Mouse (Mus musculus) liver, embryonic 14.5 days (tissue): ENCODE results near the gene Apoe. TPM values are rescaled to one million over a fixed set of nuclear protein-coding genes. Genes with fewer than 3 reads are reported as not detected.

Source experiments
- ATAC-seq: fragments of 200-750 bp; cut with Nextera tagmentation; 2 replicates; pipeline ENCODE4 v1.8.0; 2017; ENCODE audit warnings: moderate number of reproducible peaks, mild to moderate bottlenecking, moderate library complexity; ENCODE audit not compliant: insufficient read depth
- DNase-seq, 3 experiments: peaks; one replicate each; pipeline ENCODE4 v3.0.0-alpha.2; 2012 to 2013; ENCODE audit warnings: low read depth in 3 of 3, low spot score in 3 of 3
- H3K27ac ChIP-seq: fragments of 300-500 bp; sonication (generic); 2 replicates; pipeline ENCODE4 v1.5.1; 2014; ENCODE audit warnings: moderate library complexity, mild to moderate bottlenecking, control low read depth, inconsistent platforms
- H3K27me3 ChIP-seq: fragments of 300-500 bp; sonication (generic); 2 replicates; pipeline ENCODE4 v1.6.1; 2014; ENCODE audit warnings: mild to moderate bottlenecking, low read length, moderate library complexity; ENCODE audit not compliant: control insufficient read depth, insufficient read depth
- H3K36me3 ChIP-seq: fragments of 300-500 bp; sonication (generic); replicated peaks from 2 replicates; pipeline ENCODE4 v1.6.1; 2014; ENCODE audit warnings: low read depth; ENCODE audit not compliant: control insufficient read depth, insufficient read depth
- H3K4me1 ChIP-seq, 2 experiments: fragments of 200-500 bp in 1 of 2; fragments of 300-500 bp in 1 of 2; sonication (generic) in 1 of 2; replicated peaks; 2 replicates each; pipeline ENCODE4 v1.6.1; 2012 to 2014; ENCODE audit warnings: antibody characterized with exemption in 1 of 2, inconsistent platforms in 1 of 2, low read length in 1 of 2; ENCODE audit not compliant: control insufficient read depth in 2 of 2, insufficient read depth in 2 of 2
- H3K4me2 ChIP-seq: fragments of 300-500 bp; sonication (generic); 2 replicates; pipeline ENCODE4 v1.6.1; 2014; ENCODE audit warnings: low read depth, mild to moderate bottlenecking, control low read depth, moderate library complexity
- H3K4me3 ChIP-seq, 2 experiments: fragments of 200-500 bp in 1 of 2; fragments of 300-500 bp in 1 of 2; sonication (generic) in 1 of 2; 2 replicates each; pipeline ENCODE4 v1.5.1; 2012 to 2014; ENCODE audit warnings: low read depth in 2 of 2, low read length in 2 of 2, mild to moderate bottlenecking in 2 of 2, control low read depth in 1 of 2, inconsistent platforms in 1 of 2, moderate library complexity in 1 of 2; ENCODE audit not compliant: insufficient read depth in 1 of 2
- H3K9ac ChIP-seq: fragments of 300-500 bp; sonication (generic); replicated peaks from 2 replicates; pipeline ENCODE4 v1.6.1; 2014; ENCODE audit warnings: mild to moderate bottlenecking, control low read depth, moderate library complexity
- H3K9me3 ChIP-seq: fragments of 300-500 bp; sonication (generic); 2 replicates; pipeline ENCODE4 v1.6.1; 2016; ENCODE audit warnings: low read length, mixed read lengths; ENCODE audit not compliant: control insufficient read depth
- CTCF ChIP-seq: IDR thresholded peaks from 2 replicates; pipeline ENCODE4 v1.5.1; 2016; ENCODE audit warnings: antibody characterized with exemption, low read depth, control low read depth
- EP300 ChIP-seq: IDR thresholded peaks from 2 replicates; pipeline ENCODE4 v1.6.1; 2016; ENCODE audit warnings: antibody characterized with exemption, low read depth
- WGBS: fragments of 180-500 bp; shearing (Covaris S2); extraction: QIAGEN DNeasy Blood & Tissue Kit; methylation state at CpG from one replicate; pipeline ENCODE4 v1.1.7; 2014; ENCODE audit not compliant: insufficient replicate concordance; 5-methylcytosine and 5-hydroxymethylcytosine counted together
- polyA plus RNA-seq, 2 experiments: library from polyadenylated mRNA; depleted of rRNA in 1 of 2; stranded (reverse) in 1 of 2; unstranded in 1 of 2; fragments of >200 nt; fragmentation: Nextera tagmentation in 1 of 2; extraction: Ambion mirVana in 1 of 2; gene quantifications; 2 replicates each; pipeline versions ENCODE4 v1.2.1 to v1.2.3; 2012 to 2014

Apoe gene
- polyA plus RNA-seq, 2 experiments, result 1,630 to 2,400 TPM

- no peak for DNase-seq
- Histone ChIP-seq H3K27ac (no peak overlapping the region), H3K27me3 (no peaks in the 10 kb centered on the region), H3K4me2 (no peak overlapping the region), H3K36me3 (peaks cover 42% of the 10 kb centered on the region), H3K4me3 (no peak overlapping the region), H3K9ac (no peak overlapping the region), H3K4me1 (peaks cover 14% of the 10 kb centered on the region in 2 experiments), H3K9me3 (no peaks in the 10 kb centered on the region)
- TF ChIP-seq CTCF (peak; percentile 57), EP300 (no peak)
- WGBS, result 69% methylated on average over 4 of the region's 4 CpGs
- ATAC-seq, result no peak
These were observed 13.4 kb upstream of the Apoe start for GRCm38 (mm10) chr7:19712414-19712813.

GRCm38 (mm10) chr7:19710650-19711049 lies 11.7 kb upstream of the Apoe start:
- H3K4me1 ChIP-seq, result peaks cover 6 to 8% of the 10 kb centered on the region in 2 experiments
- DNase-seq (no peak), ATAC-seq (no peak)
- no peak overlapping the region for H3K4me3 ChIP-seq
- H3K9me3 ChIP-seq, result no peaks in the 10 kb centered on the region
- WGBS, result 84% methylated on average over 10 of the region's 10 CpGs
- H3K4me2 ChIP-seq, result no peak overlapping the region
- H3K27me3 ChIP-seq, result no peaks in the 10 kb centered on the region
- H3K27ac ChIP-seq, result no peak overlapping the region
- TF ChIP-seq CTCF (no peak), EP300 (no peak)
- no peak overlapping the region for H3K9ac ChIP-seq
- peaks cover 42% of the 10 kb centered on the region for H3K36me3 ChIP-seq

- Histone ChIP-seq H3K9ac (no peak overlapping the region), H3K36me3 (peaks cover 25% of the 10 kb centered on the region), H3K27me3 (no peaks in the 10 kb centered on the region), H3K4me2 (no peak overlapping the region), H3K27ac (no peak overlapping the region), H3K9me3 (no peaks in the 10 kb centered on the region), H3K4me3 (no peak overlapping the region), H3K4me1 (peaks cover 3 to 6% of the 10 kb centered on the region in 2 experiments; a peak in 3 of 4 replicates)
- ATAC-seq (no peak), DNase-seq (no peak)
- TF ChIP-seq EP300, result no peak
- TF ChIP-seq CTCF, result no peak
- 80% methylated on average over 7 of the region's 7 CpGs for WGBS
These were observed 6.3 kb upstream of the Apoe start for GRCm38 (mm10) chr7:19705271-19705670.

- Histone ChIP-seq H3K36me3 (peaks cover 21% of the 10 kb centered on the region), H3K27ac (no peak overlapping the region), H3K27me3 (no peaks in the 10 kb centered on the region), H3K4me3 (no peak overlapping the region), H3K4me2 (no peak overlapping the region), H3K4me1 (peaks cover 4 to 13% of the 10 kb centered on the region in 2 experiments; a peak in 3 of 4 replicates), H3K9ac (no peak overlapping the region), H3K9me3 (no peaks in the 10 kb centered on the region)
- no peak for TF ChIP-seq EP300
- no peak for TF ChIP-seq CTCF
- DNase-seq (no peak), ATAC-seq (no peak)
- WGBS, result 77% methylated on average over 4 of the region's 4 CpGs
These were observed 5.5 kb upstream of the Apoe start for GRCm38 (mm10) chr7:19704475-19704874.

GRCm38 (mm10) chr7:19702859-19703555 lies 4.0 kb upstream of the Apoe start:
- WGBS, result 77% methylated on average over 16 of the region's 16 CpGs
- no peak for ATAC-seq
- no peak for DNase-seq
- Histone ChIP-seq H3K9me3 (no peaks in the 10 kb centered on the region), H3K27ac (no peak overlapping the region), H3K4me3 (no peak overlapping the region), H3K36me3 (peaks cover 10% of the 10 kb centered on the region), H3K9ac (no peak overlapping the region), H3K27me3 (no peaks in the 10 kb centered on the region), H3K4me1 (peaks cover 7 to 22% of the 10 kb centered on the region in 2 experiments), H3K4me2 (no peak overlapping the region)
- no peak for TF ChIP-seq EP300
- TF ChIP-seq CTCF, result no peak
